Mouse (Mus musculus): Measurements from ENCODE around the gene Arel1. TPM values are rescaled to one million over a fixed set of nuclear protein-coding genes. Genes with fewer than 3 reads are reported as not detected.
A peak's percentile ranks its signal among the peaks of the same experiment; 100 is the strongest.

The Arel1 gene
- polyA plus RNA-seq, 1 experiment from 2014 or later = 40.5 TPM

DNA sequence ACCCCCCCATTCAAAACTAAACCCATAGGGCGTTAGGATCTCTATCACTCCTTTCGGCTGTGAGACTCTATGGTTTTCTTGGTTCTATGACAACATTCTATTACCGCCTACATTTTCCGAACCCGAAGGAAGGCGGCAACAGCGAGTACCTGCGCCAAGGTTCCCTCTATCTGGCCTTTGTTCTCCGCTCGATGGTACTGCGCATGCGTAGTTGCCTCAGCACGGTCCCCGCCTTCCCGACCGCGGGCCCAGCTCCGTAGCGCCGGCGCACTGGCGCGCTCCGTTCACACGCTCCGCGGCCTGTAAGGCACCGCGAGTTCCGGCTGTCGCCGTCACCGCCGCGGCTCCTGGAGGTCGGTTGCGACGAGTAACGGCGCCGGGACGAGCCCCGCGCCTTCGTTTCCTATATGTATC is 25.4 kb upstream of the Arel1 start, which contains the start of gene Ylpm1:
TSS of gene Ylpm1 (plus strand) at position 239 of the 414 bp plus-strand sequence.
- Histone ChIP-seq H3K4me3 (replicated peaks; ENCODE audit: low read depth, low read length) (peak within 1 kb of the TSS; percentile 99), H3K27me3 (ENCODE audit: control insufficient read depth, insufficient read depth, low read length) (no peaks in the 10 kb centered on the region), H3K4me1 (ENCODE audit: control insufficient read depth, insufficient read depth, low read length) (peaks cover 22% of the 10 kb centered on the region), H3K4me2 (ENCODE audit: low read length) (peak within 1 kb of the TSS; percentile 95), H3K27ac (replicated peaks; ENCODE audit: low read depth, low read length) (peak within 1 kb of the TSS; percentile 89), H3K9me3 (ENCODE audit: control insufficient read depth, low read length) (no peaks in the 10 kb centered on the region; the same call in 1 of the 2 replicates), H3K36me3 (ENCODE audit: control insufficient read depth, insufficient read depth, low read length) (0 out of 2 replicates have a peak, but pooled peaks cover 4% of the 10 kb centered on the region), H3K9ac (replicated peaks; ENCODE audit: low read length) (peak within 1 kb of the TSS; percentile 98)
- peak; percentile 96 for ATAC-seq (ENCODE audit: low FRiP score, low TSS enrichment)
- DNase-seq = peak; percentile 99
- WGBS = under 1% methylated on average over 45 of the region's 45 CpGs

GRCm38 (mm10) chr12:84995112-84995761 is 24.5 kb upstream of the Arel1 start:
- peak overlapping the region; percentile 31; the same call in 1 of the 2 replicates for H3K9ac ChIP-seq (replicated peaks; ENCODE audit: low read length)
- peaks cover 22% of the 10 kb centered on the region for H3K4me1 ChIP-seq (ENCODE audit: control insufficient read depth, insufficient read depth, low read length)
- no peaks in the 10 kb centered on the region; the same call in 1 of the 2 replicates for H3K9me3 ChIP-seq (ENCODE audit: control insufficient read depth, low read length)
- H3K4me2 ChIP-seq (ENCODE audit: low read length) = peak overlapping the region; percentile 49
- no peak overlapping the region for H3K27ac ChIP-seq (replicated peaks; ENCODE audit: low read depth, low read length)
- 0 out of 2 replicates have a peak, but pooled peaks cover 4% of the 10 kb centered on the region for H3K36me3 ChIP-seq (ENCODE audit: control insufficient read depth, insufficient read depth, low read length)
- H3K4me3 ChIP-seq (replicated peaks; ENCODE audit: low read depth, low read length) = peak overlapping the region; percentile 99
- 93% methylated on average over 8 of the region's 9 CpGs for WGBS
- DNase-seq (peak; percentile 3), ATAC-seq (ENCODE audit: low FRiP score, low TSS enrichment) (no peak)
- no peaks in the 10 kb centered on the region for H3K27me3 ChIP-seq (ENCODE audit: control insufficient read depth, insufficient read depth, low read length)

- 81% methylated on average over 4 of the region's 4 CpGs for WGBS
- no peaks in the 10 kb centered on the region for H3K27me3 ChIP-seq (ENCODE audit: control insufficient read depth, insufficient read depth, low read length)
- H3K36me3 ChIP-seq (ENCODE audit: control insufficient read depth, insufficient read depth, low read length) = peaks cover 5% of the 10 kb centered on the region; the same call in 1 of the 2 replicates
- H3K4me3 ChIP-seq (replicated peaks; ENCODE audit: low read depth, low read length) = no peak overlapping the region
- H3K4me1 ChIP-seq (ENCODE audit: control insufficient read depth, insufficient read depth, low read length) = no peaks in the 10 kb centered on the region
- no peak overlapping the region for H3K27ac ChIP-seq (replicated peaks; ENCODE audit: low read depth, low read length)
- no peak overlapping the region for H3K4me2 ChIP-seq (ENCODE audit: low read length)
- ATAC-seq (ENCODE audit: low FRiP score, low TSS enrichment) = no peak
- no peaks in the 10 kb centered on the region; the same call in 1 of the 2 replicates for H3K9me3 ChIP-seq (ENCODE audit: control insufficient read depth, low read length)
- no peak for DNase-seq
- H3K9ac ChIP-seq (replicated peaks; ENCODE audit: low read length) = no peak overlapping the region
These were observed 18.8 kb upstream of the Arel1 start for GRCm38 (mm10) chr12:84989456-84989855.

DNA sequence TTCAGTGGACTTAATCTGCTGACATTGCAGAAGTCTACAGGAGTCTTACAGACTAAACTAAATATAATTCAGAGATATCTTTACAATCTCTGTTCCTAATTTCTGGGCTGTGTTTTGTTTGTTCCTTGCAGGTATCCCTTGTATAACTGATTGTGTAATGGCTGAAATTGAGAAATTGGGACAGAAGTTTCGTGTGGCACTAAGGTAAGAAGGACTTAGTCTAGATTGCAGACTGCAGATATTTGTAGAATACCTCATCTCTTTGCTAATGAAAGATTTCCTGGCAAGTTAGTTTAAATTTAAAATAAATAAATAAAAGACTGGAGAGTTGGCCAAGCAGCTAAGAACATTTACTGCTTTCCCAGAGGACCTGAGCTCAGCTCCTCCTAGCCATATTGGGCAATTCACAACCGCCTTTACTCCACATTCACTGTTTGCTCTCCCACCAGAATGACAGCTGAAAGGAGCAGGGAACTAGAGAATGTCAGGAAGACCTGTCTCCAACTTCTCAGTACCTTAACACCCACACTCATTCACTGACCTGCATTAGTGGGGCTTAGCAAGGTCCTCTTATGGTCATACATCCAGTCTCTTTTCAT is 8.7 kb upstream of the Arel1 start:
- Histone ChIP-seq H3K27ac (replicated peaks; ENCODE audit: low read depth, low read length) (no peak overlapping the region), H3K36me3 (ENCODE audit: control insufficient read depth, insufficient read depth, low read length) (peaks cover 85% of the 10 kb centered on the region), H3K4me2 (ENCODE audit: low read length) (no peak overlapping the region), H3K4me1 (ENCODE audit: control insufficient read depth, insufficient read depth, low read length) (no peaks in the 10 kb centered on the region), H3K27me3 (ENCODE audit: control insufficient read depth, insufficient read depth, low read length) (no peaks in the 10 kb centered on the region), H3K9me3 (ENCODE audit: control insufficient read depth, low read length) (no peaks in the 10 kb centered on the region), H3K4me3 (replicated peaks; ENCODE audit: low read depth, low read length) (no peak overlapping the region), H3K9ac (replicated peaks; ENCODE audit: low read length) (no peak overlapping the region)
- 89% methylated on average over 2 of the region's 2 CpGs for WGBS
- ATAC-seq (ENCODE audit: low FRiP score, low TSS enrichment) (no peak), DNase-seq (no peak)

- ATAC-seq (ENCODE audit: low FRiP score, low TSS enrichment) = no peak
- Histone ChIP-seq H3K9ac (replicated peaks; ENCODE audit: low read length) (peak overlapping the region; percentile 85), H3K4me1 (ENCODE audit: control insufficient read depth, insufficient read depth, low read length) (peaks cover 16% of the 10 kb centered on the region), H3K36me3 (ENCODE audit: control insufficient read depth, insufficient read depth, low read length) (peaks cover 15% of the 10 kb centered on the region), H3K27me3 (ENCODE audit: control insufficient read depth, insufficient read depth, low read length) (no peaks in the 10 kb centered on the region), H3K4me3 (replicated peaks; ENCODE audit: low read depth, low read length) (peak overlapping the region; percentile 81), H3K4me2 (ENCODE audit: low read length) (peak overlapping the region; percentile 98), H3K27ac (replicated peaks; ENCODE audit: low read depth, low read length) (no peak overlapping the region), H3K9me3 (ENCODE audit: control insufficient read depth, low read length) (no peaks in the 10 kb centered on the region)
- no peak for DNase-seq
- 33% methylated on average over 15 of the region's 15 CpGs for WGBS
These were observed 858 bp downstream of the Arel1 start for GRCm38 (mm10) chr12:84969656-84970427.

GRCm38 (mm10) chr12:84968831-84969655 is 1.7 kb downstream of the Arel1 start:
- H3K9me3 ChIP-seq (ENCODE audit: control insufficient read depth, low read length) = no peaks in the 10 kb centered on the region
- H3K27me3 ChIP-seq (ENCODE audit: control insufficient read depth, insufficient read depth, low read length) = no peaks in the 10 kb centered on the region
- H3K27ac ChIP-seq (replicated peaks; ENCODE audit: low read depth, low read length) = no peak overlapping the region
- peaks cover 16% of the 10 kb centered on the region for H3K4me1 ChIP-seq (ENCODE audit: control insufficient read depth, insufficient read depth, low read length)
- DNase-seq = no peak
- WGBS = 86% methylated on average over 16 of the region's 16 CpGs
- H3K9ac ChIP-seq (replicated peaks; ENCODE audit: low read length) = no peak overlapping the region; the same call in 1 of the 2 replicates
- no peak for ATAC-seq (ENCODE audit: low FRiP score, low TSS enrichment)
- peaks cover 8% of the 10 kb centered on the region for H3K36me3 ChIP-seq (ENCODE audit: control insufficient read depth, insufficient read depth, low read length)
- H3K4me2 ChIP-seq (ENCODE audit: low read length) = peak overlapping the region; percentile 98
- peak overlapping the region; percentile 81; the same call in 1 of the 2 replicates for H3K4me3 ChIP-seq (replicated peaks; ENCODE audit: low read depth, low read length)

GRCm38 (mm10) chr12:84962606-84963005 is 8.1 kb downstream of the Arel1 start:
- Histone ChIP-seq H3K9ac (replicated peaks; ENCODE audit: low read length) (no peak overlapping the region), H3K27ac (replicated peaks; ENCODE audit: low read depth, low read length) (no peak overlapping the region), H3K4me2 (ENCODE audit: low read length) (no peak overlapping the region), H3K9me3 (ENCODE audit: control insufficient read depth, low read length) (no peaks in the 10 kb centered on the region), H3K4me1 (ENCODE audit: control insufficient read depth, insufficient read depth, low read length) (no peaks in the 10 kb centered on the region), H3K27me3 (ENCODE audit: control insufficient read depth, insufficient read depth, low read length) (no peaks in the 10 kb centered on the region), H3K36me3 (ENCODE audit: control insufficient read depth, insufficient read depth, low read length) (no peaks in the 10 kb centered on the region), H3K4me3 (replicated peaks; ENCODE audit: low read depth, low read length) (no peak overlapping the region)
- ATAC-seq (ENCODE audit: low FRiP score, low TSS enrichment) = no peak
- DNase-seq = no peak
- 87% methylated on average over 7 of the region's 7 CpGs for WGBS

- ATAC-seq (ENCODE audit: low FRiP score, low TSS enrichment) = no peak
- no peak overlapping the region for H3K4me3 ChIP-seq (replicated peaks; ENCODE audit: low read depth, low read length)
- no peaks in the 10 kb centered on the region for H3K9me3 ChIP-seq (ENCODE audit: control insufficient read depth, low read length)
- WGBS = 94% methylated on average over 1 of the region's 1 CpGs
- 0 out of 2 replicates have a peak, but pooled peaks cover 7% of the 10 kb centered on the region for H3K36me3 ChIP-seq (ENCODE audit: control insufficient read depth, insufficient read depth, low read length)
- no peak overlapping the region for H3K27ac ChIP-seq (replicated peaks; ENCODE audit: low read depth, low read length)
- no peaks in the 10 kb centered on the region for H3K27me3 ChIP-seq (ENCODE audit: control insufficient read depth, insufficient read depth, low read length)
- no peaks in the 10 kb centered on the region for H3K4me1 ChIP-seq (ENCODE audit: control insufficient read depth, insufficient read depth, low read length)
- DNase-seq = no peak
- no peak overlapping the region for H3K9ac ChIP-seq (replicated peaks; ENCODE audit: low read length)
- H3K4me2 ChIP-seq (ENCODE audit: low read length) = no peak overlapping the region
These were observed 11.8 kb downstream of the Arel1 start for GRCm38 (mm10) chr12:84958794-84959356.

All from midbrain, embryonic 14.5 days (tissue).